Mouse (Mus musculus) hindbrain, postnatal 0 days (tissue): ENCODE data around the gene Gbp7. TPM values are rescaled to one million over a fixed set of nuclear protein-coding genes. Genes with fewer than 3 reads are reported as not detected.

Experiments
- ATAC-seq: fragments of 200-750 bp; cut with Nextera tagmentation; 2 replicates; pipeline ENCODE4 v1.8.0; 2017; ENCODE audit warnings: mild to moderate bottlenecking, moderate TSS enrichment, moderate library complexity
- DNase-seq: peaks from one replicate; pipeline ENCODE4 v3.0.0-alpha.2; 2015; ENCODE audit warnings: low spot score
- H3K27ac ChIP-seq: fragments of 300-500 bp; sonication (generic); 2 replicates; pipeline ENCODE4 v1.5.1; 2014; ENCODE audit warnings: mild to moderate bottlenecking
- H3K27me3 ChIP-seq: fragments of 300-500 bp; sonication (generic); 2 replicates; pipeline ENCODE4 v1.6.1; 2014; ENCODE audit warnings: low read length, mixed read lengths; ENCODE audit not compliant: insufficient read depth
- H3K36me3 ChIP-seq: fragments of 300-500 bp; sonication (generic); 2 replicates; pipeline ENCODE4 v1.6.1; 2014; ENCODE audit warnings: low read length, mixed read lengths; ENCODE audit not compliant: insufficient read depth
- H3K4me1 ChIP-seq: fragments of 300-500 bp; sonication (generic); 2 replicates; pipeline ENCODE4 v1.6.1; 2014; ENCODE audit warnings: antibody characterized with exemption, low read length, mixed read lengths; ENCODE audit not compliant: insufficient read depth
- H3K4me2 ChIP-seq: fragments of 300-500 bp; sonication (generic); 2 replicates; pipeline ENCODE4 v1.6.1; 2014; ENCODE audit warnings: low read depth, mild to moderate bottlenecking, low read length, moderate library complexity, mixed read lengths
- H3K4me3 ChIP-seq: fragments of 300-500 bp; sonication (generic); 2 replicates; pipeline ENCODE4 v1.5.1; 2014; ENCODE audit warnings: low read length
- H3K9ac ChIP-seq: fragments of 300-500 bp; sonication (generic); replicated peaks from 2 replicates; pipeline ENCODE4 v1.6.1; 2014; ENCODE audit warnings: mild to moderate bottlenecking, low read length, moderate library complexity, mixed read lengths
- H3K9me3 ChIP-seq: fragments of 300-500 bp; sonication (generic); 2 replicates; pipeline ENCODE4 v1.6.1; 2016; ENCODE audit warnings: low read length, mixed read lengths
- CTCF ChIP-seq: IDR thresholded peaks from 2 replicates; pipeline ENCODE4 v1.5.1; 2016; ENCODE audit warnings: antibody characterized with exemption, control low read depth, low read depth
- WGBS: fragments of 180-500 bp; shearing (Covaris S2); extraction: QIAGEN DNeasy Blood & Tissue Kit; methylation state at CpG from one replicate; pipeline ENCODE4 v1.1.7; 2014; 5-methylcytosine and 5-hydroxymethylcytosine counted together
- polyA plus RNA-seq: library from polyadenylated mRNA; unstranded; fragments of >200 nt; fragmentation: Nextera tagmentation; extraction: Ambion mirVana; gene quantifications from 2 replicates; pipeline ENCODE4 v1.2.1, GENCODE M21; 2015
- total RNA-seq: library from RNA; depleted of rRNA; stranded (reverse); fragments of >200 nt; gene quantifications from 2 replicates; pipeline ENCODE4 v1.2.3, GENCODE M21; 2014; rRNA removed

Gbp7 gene
- total and polyA plus RNA-seq, 2 experiments from 2014 or later: 1.9 to 3.5 TPM

GRCm38 (mm10) chr3:142583067-142583466, 52.9 kb downstream of the Gbp7 start:
- Histone ChIP-seq H3K4me1 (no peaks in the 10 kb centered on the region), H3K4me2 (no peak overlapping the region), H3K9me3 (no peaks in the 10 kb centered on the region), H3K9ac (no peak overlapping the region), H3K27ac (no peak overlapping the region), H3K27me3 (no peaks in the 10 kb centered on the region), H3K4me3 (no peak overlapping the region), H3K36me3 (no peaks in the 10 kb centered on the region)
- ATAC-seq: no peak
- TF ChIP-seq CTCF: no peak
- DNase-seq: no peak
- 90% methylated on average over 4 of the region's 4 CpGs for WGBS

GRCm38 (mm10) chr3:142587386-142587785, 57.2 kb downstream of the Gbp7 start:
- DNase-seq (no peak), ATAC-seq (no peak)
- Histone ChIP-seq H3K4me2 (no peak overlapping the region), H3K9me3 (no peaks in the 10 kb centered on the region), H3K4me1 (no peaks in the 10 kb centered on the region), H3K4me3 (no peak overlapping the region), H3K9ac (no peak overlapping the region), H3K27ac (no peak overlapping the region), H3K36me3 (no peaks in the 10 kb centered on the region), H3K27me3 (no peaks in the 10 kb centered on the region)
- TF ChIP-seq CTCF: no peak

- Histone ChIP-seq H3K4me1 (no peaks in the 10 kb centered on the region), H3K4me3 (no peak overlapping the region), H3K9me3 (no peaks in the 10 kb centered on the region), H3K4me2 (no peak overlapping the region), H3K9ac (no peak overlapping the region), H3K27me3 (no peaks in the 10 kb centered on the region), H3K36me3 (no peaks in the 10 kb centered on the region), H3K27ac (no peak overlapping the region)
- WGBS: 57% methylated on average over 2 of the region's 2 CpGs
- no peak for DNase-seq
- no peak for ATAC-seq
- TF ChIP-seq CTCF: no peak
Observed at GRCm38 (mm10) chr3:142588888-142589287, 58.7 kb downstream of the Gbp7 start.

GRCm38 (mm10) chr3:142590431-142591067, 60.4 kb downstream of the Gbp7 start:
- no peaks in the 10 kb centered on the region for H3K27me3 ChIP-seq
- WGBS: 79% methylated on average over 4 of the region's 4 CpGs
- H3K9ac ChIP-seq: no peak overlapping the region
- ATAC-seq: no peak
- H3K27ac ChIP-seq: no peak overlapping the region
- no peaks in the 10 kb centered on the region for H3K4me1 ChIP-seq
- no peak overlapping the region for H3K4me3 ChIP-seq
- no peaks in the 10 kb centered on the region for H3K36me3 ChIP-seq
- no peaks in the 10 kb centered on the region for H3K9me3 ChIP-seq
- TF ChIP-seq CTCF: no peak
- no peak for DNase-seq
- no peak overlapping the region for H3K4me2 ChIP-seq

GRCm38 (mm10) chr3:142594547-142594946, 64.4 kb downstream of the Gbp7 start, which contains the start of gene Gbp2b:
TSS of gene Gbp2b (plus strand) at chr3:142594847.
- DNase-seq (no peak), ATAC-seq (no peak)
- Histone ChIP-seq H3K36me3 (no peaks in the 10 kb centered on the region), H3K4me2 (no peak within 1 kb of the TSS), H3K9me3 (no peaks in the 10 kb centered on the region), H3K4me3 (no peak within 1 kb of the TSS), H3K9ac (no peak within 1 kb of the TSS), H3K4me1 (no peaks in the 10 kb centered on the region), H3K27ac (no peak within 1 kb of the TSS), H3K27me3 (no peaks in the 10 kb centered on the region)
- TF ChIP-seq CTCF: no peak
- WGBS: 78% methylated on average over 1 of the region's 1 CpGs

GRCm38 (mm10) chr3:142597923-142598322, 67.8 kb downstream of the Gbp7 start:
- no peak for DNase-seq
- H3K27me3 ChIP-seq: no peaks in the 10 kb centered on the region
- H3K4me3 ChIP-seq: no peak overlapping the region
- no peaks in the 10 kb centered on the region for H3K9me3 ChIP-seq
- H3K9ac ChIP-seq: no peak overlapping the region
- no peak for ATAC-seq
- no peaks in the 10 kb centered on the region for H3K4me1 ChIP-seq
- no peak overlapping the region for H3K4me2 ChIP-seq
- no peak for TF ChIP-seq CTCF
- no peaks in the 10 kb centered on the region for H3K36me3 ChIP-seq
- no peak overlapping the region for H3K27ac ChIP-seq
- 80% methylated on average over 3 of the region's 3 CpGs for WGBS

Other genes starting within 250 kb of the Gbp7 start
- 24.4 and 29.7 TPM in 2 replicates for gene Pdlim5, start 134.6 kb upstream of the Gbp7 start, total RNA-seq
- gene Pdlim5, start 134.6 kb upstream of the Gbp7 start, polyA plus RNA-seq: 17.0 and 17.4 TPM in 2 replicates
- gene Gbp5, start 36.4 kb upstream of the Gbp7 start, total RNA-seq: 0.37 and 0.97 TPM in 2 replicates
- gene Gbp5, start 36.4 kb upstream of the Gbp7 start, polyA plus RNA-seq: 0.55 and 0.57 TPM in 2 replicates
- gene Gbp3, start 29.7 kb downstream of the Gbp7 start, total RNA-seq: 2.6 and 2.7 TPM in 2 replicates
- 2.4 and 3.9 TPM in 2 replicates for gene Gbp3, start 29.7 kb downstream of the Gbp7 start, polyA plus RNA-seq
- gene Gbp2b, start 64.5 kb downstream of the Gbp7 start, total RNA-seq: 0.31 TPM in 1 of 2 replicates, not detected in the other
- gene Gbp2b, start 64.5 kb downstream of the Gbp7 start, polyA plus RNA-seq: 0.18 and 0.24 TPM in 2 replicates
- gene Gbp2, start 90.3 kb downstream of the Gbp7 start, total RNA-seq: 1.0 and 2.7 TPM in 2 replicates
- 1.3 TPM in 2 replicates for gene Gbp2, start 90.3 kb downstream of the Gbp7 start, polyA plus RNA-seq
- gene Kyat3, start 170.7 kb downstream of the Gbp7 start, total RNA-seq: 2.7 and 8.2 TPM in 2 replicates
- gene Kyat3, start 170.7 kb downstream of the Gbp7 start, polyA plus RNA-seq: 8.3 and 9.8 TPM in 2 replicates
- 31.0 and 33.3 TPM in 2 replicates for gene Gtf2b, start 234.7 kb downstream of the Gbp7 start, total RNA-seq
- gene Gtf2b, start 234.7 kb downstream of the Gbp7 start, polyA plus RNA-seq: 57.5 and 62.3 TPM in 2 replicates